Mouse (Mus musculus): ENCODE data around the gene Sept11.

Gene Sept11

DNA sequence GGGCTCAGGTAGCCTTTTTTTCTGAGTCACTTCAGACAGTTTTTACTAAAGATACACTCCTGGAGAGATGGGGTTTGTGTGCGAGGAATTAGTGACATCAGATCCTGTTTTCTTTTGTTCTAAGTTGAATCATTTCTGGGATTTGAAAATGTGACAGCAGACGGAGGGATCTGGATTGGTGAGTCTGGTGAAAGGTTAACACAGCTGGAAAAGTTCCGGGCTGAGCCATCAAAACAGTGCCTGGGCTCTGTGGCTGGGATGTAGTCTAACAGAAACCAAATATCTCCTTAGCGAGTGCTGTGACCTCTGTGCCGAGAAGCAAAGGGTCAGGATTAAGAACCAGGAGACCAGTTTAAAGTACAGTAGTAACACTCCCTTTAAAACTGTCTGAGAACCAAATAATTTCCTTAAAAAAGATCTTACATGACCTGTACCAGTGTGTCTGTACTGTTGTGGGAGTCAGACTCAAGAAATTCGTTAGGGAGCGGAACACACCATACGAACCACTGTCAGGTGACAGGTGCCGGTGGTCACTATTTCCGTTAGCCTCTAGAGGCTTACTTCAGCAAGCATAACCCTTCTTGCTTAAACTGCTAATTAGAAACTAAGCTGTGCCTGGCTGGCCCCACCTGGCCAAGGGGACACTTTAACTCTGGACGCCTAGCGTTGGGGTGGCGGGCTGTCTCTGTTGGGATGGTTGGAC lies 4.1 kb downstream of the Sept11 start:
- DNase-seq, result no peak

DNA sequence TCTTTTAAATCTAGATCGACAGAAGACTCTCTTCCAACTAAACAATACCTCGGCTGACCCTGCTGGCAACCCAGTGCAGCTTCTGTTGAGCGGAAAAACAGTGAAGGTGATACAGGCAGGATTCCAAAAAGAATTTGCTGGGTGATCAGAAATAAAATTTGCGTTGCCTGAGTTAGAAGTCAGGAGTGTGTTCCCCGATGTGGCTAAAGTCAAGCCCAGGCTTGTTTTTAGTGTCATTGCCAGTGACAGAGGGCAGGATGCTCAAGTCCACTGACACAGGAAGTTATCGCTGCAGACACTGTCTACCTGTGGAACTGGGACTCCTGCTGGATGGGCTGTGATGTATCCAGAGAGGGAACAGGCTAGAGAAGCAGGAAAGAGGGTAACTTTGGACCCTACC lies 5.0 kb downstream of the Sept11 start:
- DNase-seq, result no peak

DNA sequence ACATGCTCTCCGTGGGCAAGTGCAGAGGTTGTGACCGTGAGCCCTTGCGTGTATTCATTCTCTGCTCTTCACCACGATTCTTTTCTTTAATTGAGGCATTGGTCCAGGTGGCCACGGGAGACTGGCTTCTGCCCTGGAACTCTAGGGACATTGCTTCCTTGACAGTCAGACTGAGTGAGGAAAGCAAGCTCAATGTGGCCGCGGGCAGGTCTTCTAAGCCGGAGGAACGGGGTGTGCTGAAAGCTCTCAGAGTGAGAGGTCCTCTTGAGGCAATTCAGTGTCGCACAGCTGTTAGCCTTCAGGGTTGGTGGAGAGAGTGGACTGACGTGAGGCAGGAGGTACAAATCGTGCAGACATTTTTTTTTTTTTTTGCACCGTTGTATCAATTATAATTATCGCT lies 5.6 kb downstream of the Sept11 start:
- no peak for DNase-seq

DNA sequence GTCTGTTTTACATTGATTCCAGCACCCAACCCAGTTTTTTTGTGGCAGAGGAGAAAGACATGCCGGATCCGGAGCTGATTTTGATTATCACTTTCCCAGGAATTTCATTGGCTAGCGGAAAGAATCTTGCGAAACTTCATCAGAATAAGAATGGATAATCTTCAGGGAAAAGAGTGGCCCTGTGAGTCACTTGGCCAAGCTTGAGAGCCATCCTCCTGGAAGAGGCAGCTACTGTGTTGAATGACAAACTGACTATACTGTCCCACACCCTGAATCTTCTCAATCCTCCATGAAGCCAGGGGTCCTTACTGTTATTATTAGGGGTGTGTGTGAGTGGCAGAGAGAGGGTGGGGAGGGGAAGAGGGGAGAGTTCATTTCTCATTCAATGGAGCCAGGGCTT lies 7.7 kb downstream of the Sept11 start:
- no peak for DNase-seq

DNA sequence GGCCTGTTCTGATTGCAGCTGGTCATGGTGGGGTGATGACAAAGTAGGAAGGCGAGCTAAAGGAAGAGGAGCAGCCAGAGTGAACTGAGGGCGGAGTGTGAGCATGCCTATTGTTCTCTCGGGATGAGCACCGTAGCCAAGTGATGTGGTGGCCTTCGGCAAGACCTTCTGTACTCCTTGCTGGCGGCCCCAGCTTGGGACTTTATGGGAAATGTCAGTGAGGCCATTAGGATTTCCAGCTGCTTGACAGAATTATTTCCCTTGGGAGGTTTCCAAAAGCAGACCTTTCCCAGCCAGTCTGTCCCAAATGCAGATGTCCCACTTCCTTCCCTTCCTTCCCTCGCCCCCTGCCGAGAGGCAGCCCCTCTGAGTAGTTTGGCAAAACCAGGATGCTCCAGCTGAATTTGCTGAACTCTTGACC lies 8.1 kb downstream of the Sept11 start:
- no peak for DNase-seq

DNA sequence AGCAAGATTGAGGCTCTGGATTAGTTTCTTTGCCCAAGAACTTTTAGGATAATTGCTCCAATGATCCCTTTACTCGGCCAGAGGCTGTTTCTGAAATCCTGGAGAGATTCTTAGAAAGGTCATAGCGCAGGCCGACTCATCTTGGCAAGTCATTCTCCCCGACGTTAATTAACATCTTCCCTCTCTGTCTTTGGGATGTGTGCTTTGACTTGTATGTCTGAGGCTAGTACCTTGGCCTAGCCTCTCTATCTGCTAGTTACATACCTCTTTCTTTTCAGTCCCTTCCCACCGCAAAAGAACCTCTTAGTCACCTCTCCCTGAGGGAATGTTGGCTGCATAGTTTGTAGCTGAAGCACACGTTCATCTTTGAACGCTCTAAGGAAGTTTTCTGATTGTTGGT lies 10.4 kb downstream of the Sept11 start:
- no peak for DNase-seq

DNA sequence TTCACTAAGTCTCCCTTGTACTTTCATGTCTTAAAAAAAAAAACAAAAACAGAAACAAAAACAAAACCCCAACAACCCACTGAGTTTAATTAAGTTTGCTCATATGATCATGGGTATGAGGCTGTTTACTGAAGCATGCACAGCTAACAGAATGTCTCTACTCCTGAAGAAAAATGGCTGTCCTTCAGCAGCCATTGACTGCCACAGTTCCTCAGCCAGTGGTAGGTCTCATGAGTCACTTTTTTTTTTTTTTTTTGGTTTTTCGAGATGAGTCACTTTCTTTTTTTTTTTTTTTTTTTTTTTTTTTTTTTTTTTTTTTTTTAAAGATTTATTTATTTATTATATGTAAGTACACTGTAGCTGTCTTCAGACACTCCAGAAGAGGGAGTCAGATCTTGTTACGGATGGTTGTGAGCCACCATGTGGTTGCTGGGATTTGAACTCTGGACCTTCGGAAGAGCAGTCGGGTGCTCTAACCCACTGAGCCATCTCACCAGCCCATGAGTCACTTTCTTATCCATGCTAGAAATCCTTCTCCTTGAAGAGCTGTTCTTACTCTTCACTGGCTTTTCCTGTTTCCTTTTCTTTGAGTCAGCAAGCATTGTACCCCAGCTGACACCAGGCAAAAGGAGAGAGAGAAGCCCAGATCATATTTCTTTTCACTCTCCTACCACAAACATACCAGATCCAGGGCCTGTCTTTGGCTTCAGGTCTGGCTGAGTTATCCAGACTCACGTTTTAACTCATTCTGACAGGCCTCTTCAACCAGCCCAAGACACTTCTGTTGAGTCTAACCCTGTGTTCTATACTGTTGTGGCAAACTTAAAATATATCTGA lies 12.0 kb downstream of the Sept11 start:
- no peak for DNase-seq

DNA sequence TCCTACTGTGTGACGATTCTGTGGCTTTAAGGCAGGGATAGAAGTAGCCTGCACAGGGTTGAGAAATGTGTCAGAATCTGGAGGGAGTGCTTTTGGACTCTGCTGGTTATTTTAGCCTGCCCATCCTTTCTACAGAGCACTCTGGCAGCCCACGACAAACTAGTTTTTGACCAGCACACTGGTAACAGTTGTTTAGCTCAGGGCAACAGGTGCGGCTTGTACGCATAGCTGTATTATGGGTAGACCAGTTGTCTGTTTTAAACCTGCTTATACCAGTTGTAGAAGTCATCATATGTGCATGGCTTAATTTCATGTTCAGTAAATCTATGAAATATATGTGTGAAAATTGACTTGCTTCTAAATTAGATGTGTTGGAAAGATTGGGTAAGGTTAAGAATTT lies 12.8 kb downstream of the Sept11 start:
- DNase-seq, result no peak

DNA sequence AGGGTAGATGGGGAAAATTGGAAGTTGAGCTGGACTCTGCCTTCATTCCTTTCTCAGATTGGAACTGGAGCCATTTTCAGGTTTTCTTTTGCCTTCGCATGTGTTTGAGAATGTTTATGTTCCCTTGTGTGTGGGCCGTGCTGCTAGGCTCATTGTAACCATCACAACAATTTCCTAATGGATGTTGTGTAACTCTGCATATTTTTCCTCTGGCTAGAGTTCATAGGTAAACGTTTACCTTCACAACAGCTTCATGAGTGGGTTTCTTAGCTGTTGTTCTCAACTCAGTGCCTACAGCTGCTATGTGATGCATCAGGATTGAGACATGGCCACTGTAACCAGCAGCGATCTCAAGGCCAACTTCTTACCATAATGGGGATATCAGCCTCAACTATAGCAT lies 15.5 kb downstream of the Sept11 start:
- no peak for DNase-seq

DNA sequence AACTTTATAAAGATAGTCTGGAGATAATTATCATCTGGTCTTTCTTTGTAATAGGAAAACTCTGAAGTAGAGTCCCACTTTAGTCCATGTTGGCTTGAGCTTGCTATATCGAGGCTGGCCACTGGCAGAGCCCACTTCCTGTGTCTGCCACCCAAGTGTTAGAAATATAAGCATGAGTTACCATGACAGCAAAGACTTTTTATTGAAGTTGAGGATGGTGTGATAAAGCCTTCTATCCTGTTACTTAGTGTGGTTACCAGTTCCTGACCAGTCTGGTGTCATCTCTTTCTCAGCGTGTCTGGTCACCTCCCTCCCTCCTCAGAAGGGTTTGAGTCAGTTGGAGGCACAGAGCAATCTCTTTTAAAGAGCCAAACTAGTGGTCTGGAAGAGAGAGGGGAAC lies 16.3 kb downstream of the Sept11 start:
- DNase-seq, result no peak

DNA sequence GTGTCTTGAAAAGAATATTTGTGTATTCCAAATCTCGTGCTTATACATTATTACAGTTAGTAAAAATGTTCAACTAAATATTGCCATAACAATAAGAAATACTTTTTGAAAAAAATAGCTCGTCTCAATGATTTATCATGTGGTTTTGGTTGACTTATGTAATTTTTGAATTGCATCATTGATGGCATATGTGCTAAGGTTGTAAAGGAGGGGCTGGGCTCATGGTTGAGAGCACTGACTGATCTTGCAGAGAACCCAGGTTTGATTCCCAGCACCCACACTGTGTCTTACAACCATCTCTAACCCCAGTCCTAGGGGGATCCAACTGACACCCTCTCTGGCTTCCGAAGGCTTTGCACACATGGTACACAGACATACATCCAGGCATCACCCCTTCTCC lies 19.1 kb downstream of the Sept11 start:
- no peak for DNase-seq

DNA sequence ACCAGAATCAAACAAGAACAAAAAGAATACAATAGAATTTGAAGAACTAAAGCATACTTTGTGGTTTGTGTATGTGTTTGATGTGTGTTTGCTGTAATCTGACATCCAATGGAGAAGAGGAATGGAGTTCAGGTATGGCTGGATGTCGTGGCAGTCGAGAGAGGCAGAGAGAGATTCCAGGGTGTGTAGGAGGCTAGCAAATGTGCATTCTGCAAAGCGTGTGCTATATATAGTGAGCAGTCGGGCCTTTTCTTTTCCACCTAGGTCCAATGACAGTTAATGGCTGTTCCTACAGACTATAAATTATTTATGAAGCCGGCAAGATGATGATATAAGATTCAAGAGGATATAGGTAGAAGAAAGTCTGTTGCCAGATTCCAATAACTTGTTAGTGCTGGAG lies 20.3 kb downstream of the Sept11 start:
- no peak for DNase-seq

DNA sequence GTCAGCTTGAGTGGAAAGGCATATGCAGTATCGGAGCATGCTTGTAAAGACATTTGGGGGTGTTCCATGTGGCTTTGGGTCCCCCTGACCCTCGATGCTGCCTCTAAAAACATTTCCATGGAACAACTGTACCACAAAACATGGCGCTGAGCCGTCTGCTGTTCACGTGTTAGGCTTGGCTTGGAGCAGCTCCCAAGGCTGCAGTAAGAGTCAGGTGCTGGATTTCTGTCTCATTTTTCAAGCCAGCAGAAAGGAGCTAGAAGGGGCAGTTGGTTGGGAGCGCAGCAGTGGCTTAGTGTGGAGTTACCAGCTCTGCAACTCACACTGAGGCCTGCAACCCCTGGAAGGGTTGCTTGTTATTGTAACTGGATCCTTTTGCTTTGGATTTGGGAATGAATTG lies 21.3 kb downstream of the Sept11 start:
- no peak for DNase-seq

DNA sequence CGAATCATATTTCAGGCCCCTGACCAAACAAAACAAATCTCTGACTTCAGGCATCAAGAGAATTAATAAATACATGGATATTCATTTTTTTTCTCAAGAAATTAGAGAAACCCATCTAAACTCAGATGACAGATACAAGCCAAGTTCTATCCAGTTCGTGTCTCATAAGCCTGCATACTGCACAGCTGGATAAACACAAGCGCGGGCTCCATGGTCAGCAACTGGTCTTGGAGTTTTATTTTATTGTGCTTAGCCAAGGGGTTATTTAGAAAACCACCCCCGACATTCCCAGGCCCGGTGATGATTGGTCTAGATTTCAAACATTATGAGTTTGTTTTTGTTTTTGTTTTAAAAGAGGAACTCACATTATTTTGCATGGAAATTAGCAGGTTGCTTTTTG lies 21.8 kb downstream of the Sept11 start:
- no peak for DNase-seq

DNA sequence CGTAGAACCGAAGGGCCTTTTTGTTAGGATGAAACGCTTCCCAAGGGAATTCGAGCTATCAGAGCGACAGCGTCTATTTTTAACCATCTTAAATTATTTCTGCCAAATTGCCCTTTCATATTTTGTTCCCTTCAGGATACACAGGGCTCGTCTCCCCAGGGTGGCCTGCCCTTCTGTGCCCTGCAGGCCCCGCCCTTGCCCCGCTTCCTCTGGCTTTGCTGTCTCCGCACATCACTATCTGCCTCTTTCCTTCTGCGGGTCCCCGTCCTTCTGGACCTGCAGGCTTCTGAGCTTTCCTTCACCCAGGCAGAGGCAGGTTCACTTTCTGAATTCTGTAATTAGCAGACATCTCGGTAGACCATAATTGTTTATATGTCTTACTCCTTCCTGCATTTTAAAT lies 22.6 kb downstream of the Sept11 start:
- no peak for DNase-seq

DNA sequence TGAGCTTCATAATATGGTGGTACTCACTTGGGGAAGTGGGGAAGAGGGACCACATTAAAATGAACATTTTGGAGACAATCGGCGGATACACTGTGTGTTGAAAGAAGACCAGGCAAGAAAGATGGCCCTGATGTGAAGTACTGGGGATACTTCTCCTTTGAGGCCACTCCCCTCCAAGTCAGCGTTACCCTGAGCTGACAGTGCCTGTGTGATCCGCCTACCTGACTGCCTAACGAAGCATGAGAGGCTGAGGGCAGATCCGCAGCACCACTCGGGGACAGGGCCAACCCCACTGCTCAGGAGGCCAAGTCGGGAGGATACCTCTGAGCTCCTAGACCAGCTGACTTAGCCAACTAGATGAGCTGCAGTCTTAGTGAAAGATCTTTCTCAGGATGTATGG lies 24.4 kb downstream of the Sept11 start:
- DNase-seq, result no peak

DNA sequence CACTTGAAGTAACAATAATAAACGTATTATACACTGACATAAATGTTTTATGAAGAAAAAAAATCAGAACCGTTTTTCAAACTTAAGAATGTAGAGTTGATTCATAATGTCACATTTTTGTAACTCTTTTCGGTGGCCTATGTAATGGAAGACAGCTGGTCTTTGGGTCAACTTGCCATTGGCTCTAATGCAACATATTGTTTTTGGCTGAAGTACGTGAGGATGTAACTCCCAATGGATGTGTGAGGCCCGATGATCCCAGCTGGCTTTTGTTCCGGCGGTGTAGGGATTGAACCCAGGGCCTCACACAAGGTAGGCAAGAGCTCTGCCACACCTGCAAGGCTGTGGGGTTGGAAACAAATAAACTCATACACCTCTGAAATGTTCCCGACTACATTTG lies 28.4 kb downstream of the Sept11 start:
- no peak for DNase-seq

DNA sequence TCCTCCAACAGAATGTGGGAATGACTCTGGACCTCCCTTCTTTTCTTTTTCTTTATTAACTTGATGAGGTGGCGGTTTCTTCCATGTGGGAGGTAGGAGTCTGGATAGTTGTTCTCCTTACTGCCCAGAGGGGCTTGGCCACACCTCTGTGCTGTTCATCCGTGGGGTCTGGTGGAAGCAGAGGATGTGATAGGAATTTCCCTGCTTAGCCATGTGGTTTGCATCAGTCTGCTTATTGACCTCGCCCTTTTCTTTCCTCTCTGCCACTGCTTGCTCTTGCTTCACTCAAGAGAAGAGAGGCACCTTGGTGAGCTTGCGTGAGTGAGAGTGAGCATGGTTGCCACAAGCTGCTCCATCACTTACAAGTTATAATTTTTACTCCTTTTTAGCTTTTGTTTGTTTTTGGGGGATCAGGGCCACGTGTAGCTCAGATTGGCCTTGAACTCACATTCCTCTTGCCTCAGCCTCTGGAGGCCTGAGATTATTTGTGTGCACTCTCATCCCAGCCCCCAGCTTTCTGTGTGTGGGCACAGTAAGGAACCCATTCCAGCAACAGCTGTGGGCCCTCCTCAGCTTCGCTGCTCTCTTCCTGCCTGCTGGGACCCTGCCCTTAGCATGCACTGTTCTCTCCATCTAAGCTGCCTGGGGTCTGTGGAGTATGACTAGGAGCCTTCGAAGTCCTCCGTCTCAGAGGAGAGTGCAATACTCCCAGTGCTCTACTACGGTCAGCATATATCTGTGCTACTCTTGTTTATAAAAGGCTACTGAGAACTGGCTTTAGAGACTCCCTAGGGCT lies 31.0 kb downstream of the Sept11 start:
- no peak for DNase-seq

DNA sequence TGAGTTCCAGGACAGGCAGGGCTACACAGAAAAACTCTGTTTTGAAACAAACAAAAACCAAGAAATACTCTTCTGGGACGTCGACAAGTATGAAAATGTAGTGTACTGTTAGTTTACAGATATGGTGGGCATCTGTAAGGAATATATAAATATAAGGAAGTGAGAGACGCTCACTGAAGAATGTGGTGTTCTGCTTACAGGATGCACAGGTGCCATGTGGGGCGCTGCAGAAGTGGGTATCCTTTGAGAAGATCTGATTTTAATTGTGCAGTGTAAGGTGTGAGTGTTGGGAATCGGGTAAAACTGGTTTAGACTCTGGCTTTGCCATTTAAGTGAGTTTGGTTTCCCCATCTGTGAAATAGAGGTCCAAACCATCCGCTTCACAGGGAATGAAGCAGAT lies 32.1 kb downstream of the Sept11 start:
- no peak for DNase-seq

DNA sequence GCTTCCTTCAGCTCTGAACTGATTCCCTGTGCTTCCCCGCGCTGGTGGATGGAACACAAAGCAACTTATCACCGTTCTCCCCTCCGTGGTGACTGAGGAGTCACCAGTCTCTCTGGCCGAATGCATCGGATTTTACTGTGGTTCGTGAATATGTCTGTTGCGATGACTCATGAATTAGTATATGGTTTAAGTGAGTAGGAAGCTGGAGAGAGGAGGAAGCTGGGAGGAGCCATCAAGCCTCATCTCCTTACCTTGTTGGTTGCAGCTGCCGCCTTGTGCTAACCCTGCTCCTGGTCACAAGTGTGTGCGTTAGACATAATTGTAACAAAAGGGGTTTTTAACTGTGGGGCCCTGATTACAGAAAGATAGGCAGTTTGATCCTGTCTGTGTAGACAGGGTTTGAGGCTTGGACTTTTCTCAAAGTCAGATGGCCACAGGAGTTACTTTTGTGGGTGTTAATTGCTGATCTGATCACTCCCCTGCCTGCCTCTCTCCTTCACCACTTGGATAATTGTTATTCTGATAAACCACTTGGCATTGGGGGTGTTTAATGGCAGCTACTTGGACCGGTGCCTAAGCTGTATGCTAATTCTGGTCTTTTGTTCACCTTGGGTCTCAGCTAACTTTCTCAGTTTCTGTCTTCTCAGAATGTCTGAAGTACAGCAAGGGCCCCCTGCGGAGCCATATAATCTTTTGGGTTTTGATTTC lies 33.1 kb downstream of the Sept11 start:
- peak; percentile 27 for DNase-seq

DNA sequence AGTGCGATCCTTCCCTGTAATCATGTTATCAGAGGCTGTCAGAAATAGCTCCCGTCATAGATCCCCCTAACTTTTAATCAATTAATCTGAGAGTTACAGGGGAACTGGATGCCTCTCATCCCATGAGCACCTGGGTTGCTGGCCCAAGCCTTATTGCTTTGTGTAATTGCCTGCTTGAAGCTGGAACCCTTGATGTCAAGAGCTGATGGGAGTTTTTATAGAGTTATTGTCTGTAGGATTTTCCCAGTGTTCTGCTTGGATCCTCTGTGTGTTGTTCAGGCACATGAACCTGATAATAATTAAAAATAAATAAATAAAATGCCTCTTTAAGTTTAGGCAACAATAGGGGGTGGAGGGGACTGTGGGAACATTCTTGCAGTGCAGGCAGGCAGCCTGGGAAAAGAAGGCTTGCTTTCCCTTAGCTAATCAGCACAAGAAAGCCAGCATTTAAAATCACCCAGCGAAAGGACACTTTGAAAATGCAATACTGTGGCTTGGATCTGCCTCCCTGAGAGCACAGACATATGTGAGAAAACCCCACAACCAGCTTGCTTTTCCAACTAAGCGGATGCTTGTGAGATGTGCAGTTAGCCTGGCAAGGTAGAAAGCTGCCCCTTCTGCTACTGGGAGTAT lies 33.8 kb downstream of the Sept11 start:
- no peak for DNase-seq

DNA sequence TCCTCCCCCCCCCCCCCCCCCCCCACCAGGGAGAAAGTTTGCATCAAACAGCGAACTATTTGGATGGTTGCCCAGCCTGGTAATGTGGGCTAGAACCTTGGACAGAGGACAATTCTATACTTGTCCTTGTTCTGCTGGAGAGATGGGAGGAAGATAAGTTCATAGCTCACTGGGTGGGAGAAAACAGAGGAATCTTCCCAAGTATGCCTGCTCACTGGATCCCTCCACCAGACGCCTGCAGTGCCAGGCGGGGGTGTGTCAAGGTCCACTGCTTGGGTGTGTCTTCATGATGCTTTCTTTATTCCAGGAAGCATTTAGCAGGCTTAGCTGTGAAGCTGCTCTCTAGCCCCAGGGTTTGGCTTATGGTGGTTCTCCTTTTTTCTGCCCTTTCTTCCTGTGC lies 34.5 kb downstream of the Sept11 start:
- DNase-seq, result peak; percentile 68

DNA sequence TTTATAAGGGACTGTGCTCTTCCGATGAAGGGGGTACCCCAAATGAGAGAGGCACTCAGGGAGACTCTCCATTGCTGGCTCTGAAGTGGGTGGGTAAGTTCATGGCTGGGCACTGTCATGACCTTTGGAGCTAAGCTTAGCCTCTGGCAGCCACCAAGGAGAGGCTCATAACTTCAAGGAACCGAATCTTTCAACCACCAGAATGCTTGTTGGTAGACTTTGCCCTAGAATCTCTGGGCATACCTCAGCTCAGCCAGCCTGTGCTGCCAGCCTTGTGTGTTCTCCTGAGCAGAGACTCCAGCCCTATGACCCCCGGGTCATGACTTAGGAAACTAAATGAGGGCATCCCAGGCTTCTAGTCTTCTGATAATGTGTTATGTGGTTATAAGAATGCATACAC lies 35.5 kb downstream of the Sept11 start:
- DNase-seq, result no peak
